Mouse (Mus musculus) stomach, postnatal 0 days (tissue): ENCODE results near the gene BC030499. TPM values are rescaled to one million over a fixed set of nuclear protein-coding genes. Genes with fewer than 3 reads are reported as not detected.

Source experiments
- ATAC-seq: fragments of 200-750 bp; cut with Nextera tagmentation; 2 replicates; pipeline ENCODE4 v1.8.0; 2017; ENCODE audit not compliant: low FRiP score, low TSS enrichment
- DNase-seq: peaks from one replicate; pipeline ENCODE4 v3.0.0-alpha.2; 2016; ENCODE audit warnings: low spot score
- H3K27ac ChIP-seq: fragments of 300-500 bp; sonication (generic); replicated peaks from 2 replicates; pipeline ENCODE4 v1.5.1; 2014; ENCODE audit warnings: mild to moderate bottlenecking, control low read depth
- H3K27me3 ChIP-seq: fragments of 300-500 bp; sonication (generic); 2 replicates; pipeline ENCODE4 v1.6.1; 2014; ENCODE audit warnings: low read length; ENCODE audit not compliant: control insufficient read depth, insufficient read depth
- H3K36me3 ChIP-seq: fragments of 300-500 bp; sonication (generic); 2 replicates; pipeline ENCODE4 v1.6.1; 2014; ENCODE audit warnings: low read length, mixed read lengths; ENCODE audit not compliant: control insufficient read depth, insufficient read depth
- H3K4me1 ChIP-seq: fragments of 300-500 bp; sonication (generic); replicated peaks from 2 replicates; pipeline ENCODE4 v1.6.1; 2014; ENCODE audit warnings: antibody characterized with exemption; ENCODE audit not compliant: control insufficient read depth, insufficient read depth
- H3K4me2 ChIP-seq: fragments of 300-500 bp; sonication (generic); replicated peaks from 2 replicates; pipeline ENCODE4 v1.6.1; 2014; ENCODE audit warnings: low read depth, mild to moderate bottlenecking, control low read depth, moderate library complexity
- H3K4me3 ChIP-seq: fragments of 300-500 bp; sonication (generic); 2 replicates; pipeline ENCODE4 v1.5.1; 2014; ENCODE audit warnings: low read depth, low read length, control low read depth
- H3K9ac ChIP-seq: fragments of 300-500 bp; sonication (generic); 2 replicates; pipeline ENCODE4 v1.6.1; 2014; ENCODE audit warnings: mild to moderate bottlenecking, low read length, control low read depth, mixed read lengths
- H3K9me3 ChIP-seq: fragments of 300-500 bp; sonication (generic); 2 replicates; pipeline ENCODE4 v1.6.1; 2016; ENCODE audit warnings: low read length; ENCODE audit not compliant: control insufficient read depth
- CTCF ChIP-seq: IDR thresholded peaks from 2 replicates; pipeline ENCODE4 v1.5.1; 2016; ENCODE audit warnings: antibody characterized with exemption, low read depth, mild to moderate bottlenecking, moderate library complexity
- EP300 ChIP-seq: optimal IDR thresholded peaks from 2 replicates; pipeline ENCODE3; 2016; ENCODE audit warnings: antibody characterized with exemption
- WGBS: fragments of 180-500 bp; shearing (Covaris S2); extraction: QIAGEN DNeasy Blood & Tissue Kit; methylation state at CpG from one replicate; pipeline ENCODE4 v1.1.7; 2014; 5-methylcytosine and 5-hydroxymethylcytosine counted together
- polyA plus RNA-seq: library from polyadenylated mRNA; unstranded; fragments of >200 nt; fragmentation: Nextera tagmentation; extraction: Ambion mirVana; gene quantifications from 2 replicates; pipeline ENCODE4 v1.2.1, GENCODE M21; 2015

Gene BC030499
- not detected in 2 replicates for polyA plus RNA-seq

DNA sequence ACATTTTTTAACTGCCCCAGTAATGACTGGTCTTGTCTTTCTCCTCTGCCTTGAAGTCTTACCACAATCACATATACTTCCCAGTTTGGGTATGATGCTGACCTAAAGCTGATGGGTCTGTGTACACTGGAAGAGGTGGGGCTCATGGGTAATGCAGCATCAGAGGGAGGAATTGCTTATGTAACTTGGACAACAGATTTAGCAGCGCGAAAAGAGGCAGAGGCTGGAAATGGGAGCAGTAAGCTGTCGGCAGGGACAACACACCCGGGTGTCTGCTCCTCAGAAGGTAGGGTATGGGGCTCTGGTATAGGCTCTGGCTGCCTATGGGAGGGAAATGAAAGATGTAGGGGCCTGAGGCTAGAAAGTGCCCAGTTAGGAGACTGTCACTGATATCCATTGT is at the start of gene BC030499:
BC030499 (plus strand) TSS at position 188 of the 400 bp plus-strand sequence.
- ATAC-seq (no peak), DNase-seq (no peak)
- Histone ChIP-seq H3K4me3 (no peak within 1 kb of the TSS), H3K4me1 (no peaks in the 10 kb centered on the region), H3K27me3 (no peaks in the 10 kb centered on the region), H3K9ac (no peak within 1 kb of the TSS), H3K9me3 (no peaks in the 10 kb centered on the region), H3K36me3 (peaks cover 12% of the 10 kb centered on the region), H3K4me2 (no peak within 1 kb of the TSS), H3K27ac (no peak within 1 kb of the TSS)
- no peak for TF ChIP-seq EP300
- no peak for TF ChIP-seq CTCF
- 89% methylated on average over 4 of the region's 4 CpGs for WGBS

DNA sequence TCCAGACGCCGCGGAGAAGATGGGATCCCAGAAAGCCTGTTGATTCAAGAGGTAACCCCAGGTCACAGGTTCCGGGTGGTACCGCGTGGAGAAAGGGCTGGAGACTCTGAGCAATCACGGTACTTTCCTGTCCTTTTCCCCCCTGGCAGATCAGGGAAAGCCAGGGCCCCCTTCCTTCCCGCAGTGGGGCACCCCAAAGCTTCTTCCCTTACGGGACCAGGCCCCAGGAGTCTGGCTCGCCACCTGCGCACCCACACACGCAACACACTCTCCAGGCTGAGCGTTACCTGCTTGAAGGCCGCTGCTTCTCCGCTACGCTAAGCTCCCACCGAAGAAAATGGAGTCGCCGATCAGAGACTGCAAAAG is 45.4 kb upstream of the BC030499 start:
- no peak for TF ChIP-seq CTCF
- TF ChIP-seq EP300, result no peak
- H3K36me3 ChIP-seq, result no peaks in the 10 kb centered on the region
- peak overlapping the region; percentile 98 for H3K27ac ChIP-seq
- peak overlapping the region; percentile 98 for H3K9ac ChIP-seq
- DNase-seq (no peak), ATAC-seq (peak; percentile 14)
- H3K4me3 ChIP-seq, result peak overlapping the region; percentile 87
- no peaks in the 10 kb centered on the region for H3K9me3 ChIP-seq
- peak overlapping the region; percentile 77 for H3K4me2 ChIP-seq
- 0% methylated on average over 18 of the region's 19 CpGs for WGBS
- no peaks in the 10 kb centered on the region for H3K27me3 ChIP-seq
- 0 out of 2 replicates have a peak, but pooled peaks cover 2% of the 10 kb centered on the region for H3K4me1 ChIP-seq

DNA sequence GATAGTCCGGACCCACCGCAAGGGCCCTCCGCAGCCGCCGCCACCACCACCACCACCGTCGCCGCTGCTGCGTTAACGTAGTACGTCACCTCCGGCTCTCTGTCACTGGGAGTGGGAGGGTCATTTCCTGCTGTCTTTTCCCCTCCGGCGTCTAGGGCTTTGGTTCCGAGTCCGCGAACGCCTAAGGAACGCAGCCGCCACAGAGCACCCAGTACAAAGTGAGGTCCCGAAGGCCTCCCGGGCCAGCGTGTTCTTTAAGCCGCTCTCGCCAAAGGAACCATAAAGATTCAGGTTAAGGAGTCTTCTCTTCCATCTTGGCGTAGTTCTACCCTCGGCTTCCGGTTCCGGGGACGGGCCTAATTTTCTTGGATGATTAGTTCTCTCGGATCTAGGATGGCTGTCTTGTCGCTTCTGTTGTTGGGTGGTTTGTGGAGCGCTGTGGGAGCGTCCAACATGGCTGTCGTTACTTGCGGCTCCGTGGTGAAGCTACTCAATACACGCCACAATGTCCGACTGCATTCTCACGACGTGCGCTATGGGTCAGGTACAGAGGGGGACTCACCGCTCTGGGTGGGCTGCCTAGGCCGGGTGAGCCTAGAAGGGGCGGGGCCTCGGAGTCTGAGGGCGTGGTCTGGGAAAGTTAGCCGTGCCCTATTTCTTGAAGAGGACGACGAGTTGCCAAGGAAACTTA is 44.9 kb upstream of the BC030499 start, which contains the start of the genes Sdf2 and Supt6:
Sdf2 (plus strand) TSS at position 120 of the 691 bp plus-strand sequence.
Supt6 (minus strand) TSS at position 361 of the 691 bp plus-strand sequence.
- H3K9ac ChIP-seq, result peak within 1 kb of the TSS; percentile 98
- TF ChIP-seq EP300 (peak; percentile 64), CTCF (peak; percentile 26; the same call in 1 of the 2 replicates)
- no peaks in the 10 kb centered on the region for H3K27me3 ChIP-seq
- H3K4me1 ChIP-seq, result 0 out of 2 replicates have a peak, but pooled peaks cover 2% of the 10 kb centered on the region
- DNase-seq (peak; percentile 92), ATAC-seq (peak; percentile 87)
- no peaks in the 10 kb centered on the region for H3K36me3 ChIP-seq
- no peaks in the 10 kb centered on the region for H3K9me3 ChIP-seq
- WGBS, result 0% methylated on average over 50 of the region's 50 CpGs
- peak within 1 kb of the TSS; percentile 77 for H3K4me2 ChIP-seq
- H3K27ac ChIP-seq, result peak within 1 kb of the TSS; percentile 98
- peak within 1 kb of the TSS; percentile 87 for H3K4me3 ChIP-seq

DNA sequence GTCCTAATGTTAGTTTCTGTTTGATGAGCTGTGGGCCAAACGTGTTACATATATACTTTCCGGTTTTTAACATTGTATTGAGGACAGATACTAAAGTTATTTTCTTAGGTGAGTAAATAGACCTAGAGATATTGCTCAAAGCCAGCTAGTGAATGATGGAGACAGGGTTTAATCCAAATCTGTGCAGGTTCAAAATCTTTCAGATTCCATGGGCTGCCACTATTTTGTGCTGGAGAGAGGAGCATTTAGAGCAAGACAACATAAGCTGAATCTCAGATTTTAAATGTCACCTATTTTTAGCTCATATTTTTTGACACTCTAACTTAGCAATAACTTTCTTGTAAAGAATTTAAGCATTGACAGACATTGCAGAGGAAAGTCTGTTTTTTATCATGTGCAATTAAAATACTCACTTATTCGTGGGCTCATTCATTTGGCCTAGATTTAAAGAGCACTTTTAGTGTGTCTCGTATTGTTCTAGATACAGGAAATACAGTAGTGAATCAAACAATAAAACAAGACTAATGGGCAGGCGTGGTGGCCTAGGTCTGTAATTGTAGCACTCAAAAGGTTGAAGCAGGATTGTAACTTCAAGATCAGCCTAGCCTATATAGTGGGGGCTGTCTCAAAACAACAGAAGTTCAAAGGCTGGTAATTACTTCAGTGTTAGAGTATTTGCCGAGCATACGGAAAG is 44.2 kb upstream of the BC030499 start:
- Histone ChIP-seq H3K36me3 (no peaks in the 10 kb centered on the region), H3K4me1 (0 out of 2 replicates have a peak, but pooled peaks cover 2% of the 10 kb centered on the region), H3K4me2 (peak overlapping the region; percentile 77), H3K27me3 (no peaks in the 10 kb centered on the region), H3K4me3 (peak overlapping the region; percentile 87), H3K9me3 (no peaks in the 10 kb centered on the region), H3K27ac (peak overlapping the region; percentile 98), H3K9ac (peak overlapping the region; percentile 98)
- DNase-seq (no peak), ATAC-seq (peak; percentile 2; the same call in 1 of the 2 replicates)
- 26% methylated on average over 7 of the region's 7 CpGs for WGBS
- TF ChIP-seq EP300 (no peak), CTCF (no peak)

DNA sequence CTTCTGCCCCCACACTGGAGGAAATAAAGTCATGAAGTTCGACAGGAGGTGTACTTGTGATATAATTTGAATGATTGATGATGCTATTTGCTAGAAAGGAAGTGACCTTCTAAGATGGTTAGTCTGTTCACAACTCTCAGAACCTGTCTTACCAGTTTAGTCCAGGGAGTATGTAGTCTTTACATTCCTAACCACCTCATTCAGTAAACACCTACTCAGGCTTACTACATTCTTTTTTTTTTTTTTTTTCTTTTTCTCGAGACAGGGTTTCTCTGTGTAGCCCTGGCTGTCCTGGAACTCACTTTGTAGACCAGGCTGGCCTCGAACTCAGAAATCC is 43.7 kb upstream of the BC030499 start:
- 26% methylated on average over 3 of the region's 3 CpGs for WGBS
- Histone ChIP-seq H3K27ac (peak overlapping the region; percentile 98), H3K36me3 (no peaks in the 10 kb centered on the region; the same call in 1 of the 2 replicates), H3K9ac (no peak overlapping the region), H3K27me3 (no peaks in the 10 kb centered on the region), H3K4me3 (peak overlapping the region; percentile 87; the same call in 1 of the 2 replicates), H3K4me1 (0 out of 2 replicates have a peak, but pooled peaks cover 2% of the 10 kb centered on the region), H3K9me3 (no peaks in the 10 kb centered on the region), H3K4me2 (peak overlapping the region; percentile 77)
- TF ChIP-seq CTCF, result no peak
- no peak for TF ChIP-seq EP300
- peak; percentile 77 for ATAC-seq
- DNase-seq, result no peak
